Mouse (Mus musculus) layer of hippocampus, adult 6 months (tissue): Measurements from ENCODE around the gene Ttc39b. TPM values are rescaled to one million over a fixed set of nuclear protein-coding genes. Genes with fewer than 3 reads are reported as not detected.

ENCODE experiments used
- long read RNA-seq, 2 experiments: library from polyadenylated mRNA; unstranded; transcript quantifications; one replicate each; pipeline ENCODE4 v2.0.0; 2019 to 2020
- polyA plus RNA-seq: library from polyadenylated mRNA; unstranded; fragments of <200 nt; fragmentation: Nextera tagmentation; gene quantifications from 2 replicates; pipeline ENCODE4 v1.2.3, GENCODE M21; 2021

Gene Ttc39b
- 8.5 and 9.8 TPM in 2 replicates for polyA plus RNA-seq
- long read RNA-seq, experiment 1, full-length matches to known transcripts, result 2 of 10 reads
- long read RNA-seq, experiment 1, partial matches to known transcripts, result 1 of 10 reads
- long read RNA-seq, experiment 1, other reads (novel, unspliced or antisense), result 7 of 10 reads
- long read RNA-seq, experiment 2, full-length matches to known transcripts, result 8 of 42 reads
- long read RNA-seq, experiment 2, partial matches to known transcripts, result 4 of 42 reads
- long read RNA-seq, experiment 2, other reads (novel, unspliced or antisense), result 30 of 42 reads

GRCm38 (mm10) chr4:83323910-83324684 is at the start of gene Ttc39b:
Gene Ttc39b (minus strand): TSS chr4:83324255.

Other genes with a start within 250 kb of the Ttc39b start
- 42.4 and 51.5 TPM in 2 replicates for gene Snapc3, start 93.5 kb upstream of the Ttc39b start, polyA plus RNA-seq
- 42.1 and 47.7 TPM in 2 replicates for gene Psip1, start 162.2 kb upstream of the Ttc39b start, polyA plus RNA-seq
- 0.60 and 1.1 TPM in 2 replicates for gene Ccdc171, start 201.3 kb upstream of the Ttc39b start, polyA plus RNA-seq